Mouse (Mus musculus) hindbrain, embryonic 11.5 days (tissue): ENCODE measurements around the gene Olfr222. TPM values are rescaled to one million over a fixed set of nuclear protein-coding genes. Genes with fewer than 3 reads are reported as not detected.

Experiments used
- polyA plus RNA-seq: library from polyadenylated mRNA; unstranded; fragments of >200 nt; fragmentation: Nextera tagmentation; extraction: Ambion mirVana; gene quantifications from 2 replicates; pipeline ENCODE4 v1.2.1, GENCODE M21; 2014

The Olfr222 gene
- polyA plus RNA-seq, 1 experiment from 2014 or later: not detected

Other genes starting within 250 kb of the Olfr222 start
- gene Prss38, start 200.6 kb downstream of the Olfr222 start, polyA plus RNA-seq: not detected in 2 replicates
- 12.2 and 13.0 TPM in 2 replicates for gene Jmjd4, start 126.2 kb downstream of the Olfr222 start, polyA plus RNA-seq
- 183 and 195 TPM in 2 replicates for gene Snap47, start 125.0 kb downstream of the Olfr222 start, polyA plus RNA-seq
- 12.0 and 13.3 TPM in 2 replicates for gene Zfp867, start 103.8 kb downstream of the Olfr222 start, polyA plus RNA-seq
- gene Zkscan17, start 49.5 kb downstream of the Olfr222 start, polyA plus RNA-seq: 17.1 and 17.9 TPM in 2 replicates
- gene Nlrp3, start 34.7 kb downstream of the Olfr222 start, polyA plus RNA-seq: 0.08 and 0.26 TPM in 2 replicates
- gene Olfr223, start 17.1 kb upstream of the Olfr222 start, polyA plus RNA-seq: not detected in 2 replicates
- 49.7 and 62.9 TPM in 2 replicates for gene Mprip, start 85.1 kb upstream of the Olfr222 start, polyA plus RNA-seq
- gene Pld6, start 211.4 kb upstream of the Olfr222 start, polyA plus RNA-seq: 0.31 and 0.47 TPM in 2 replicates
- 25.9 and 26.4 TPM in 2 replicates for gene Flcn, start 233.8 kb upstream of the Olfr222 start, polyA plus RNA-seq